Mouse (Mus musculus) fat pad, adult 2 months (tissue): Measurements from ENCODE around the gene Kcnq2.

Experiments
- DNase-seq: peaks from one replicate; pipeline ENCODE4 v3.0.0-alpha.2; 2011; ENCODE audit warnings: low read depth, low spot score; ENCODE audit errors: extremely low read depth

Kcnq2 gene

GRCm38 (mm10) chr2:181104111-181104510 is 31.0 kb downstream of the Kcnq2 start:
- no peak for DNase-seq

GRCm38 (mm10) chr2:181102161-181102560 is 32.9 kb downstream of the Kcnq2 start:
- DNase-seq = no peak

- no peak for DNase-seq
Observed at GRCm38 (mm10) chr2:181101626-181102025, 33.5 kb downstream of the Kcnq2 start.

- DNase-seq = no peak
Observed at GRCm38 (mm10) chr2:181100087-181100486, 35.0 kb downstream of the Kcnq2 start.

GRCm38 (mm10) chr2:181090123-181090522 is 45.0 kb downstream of the Kcnq2 start:
- no peak for DNase-seq

GRCm38 (mm10) chr2:181084997-181085396 is 50.1 kb downstream of the Kcnq2 start:
- no peak for DNase-seq

GRCm38 (mm10) chr2:181083945-181084344 is 51.2 kb downstream of the Kcnq2 start:
- DNase-seq = no peak

- no peak for DNase-seq
Observed at GRCm38 (mm10) chr2:181080886-181081285, 54.2 kb downstream of the Kcnq2 start.

- no peak for DNase-seq
Observed at GRCm38 (mm10) chr2:181079518-181079917, 55.6 kb downstream of the Kcnq2 start.

GRCm38 (mm10) chr2:181078908-181079307 is 56.2 kb downstream of the Kcnq2 start:
- DNase-seq = no peak

- DNase-seq = no peak
Observed at GRCm38 (mm10) chr2:181075501-181075900, 59.6 kb downstream of the Kcnq2 start.

GRCm38 (mm10) chr2:181072403-181072714 is 62.7 kb downstream of the Kcnq2 start:
- DNase-seq = no peak

GRCm38 (mm10) chr2:181071706-181072402 is 63.2 kb downstream of the Kcnq2 start:
- DNase-seq = no peak

GRCm38 (mm10) chr2:181070136-181070535 is 65.0 kb downstream of the Kcnq2 start:
- DNase-seq = no peak

- no peak for DNase-seq
Observed at GRCm38 (mm10) chr2:181068499-181068898, 66.6 kb downstream of the Kcnq2 start.

- DNase-seq = no peak
Observed at GRCm38 (mm10) chr2:181065827-181066226, 69.3 kb downstream of the Kcnq2 start.

- no peak for DNase-seq
Observed at GRCm38 (mm10) chr2:181060127-181060526, 75.0 kb downstream of the Kcnq2 start.

GRCm38 (mm10) chr2:181058193-181058592 is 76.9 kb downstream of the Kcnq2 start:
- no peak for DNase-seq

GRCm38 (mm10) chr2:181057341-181057740 is 77.8 kb downstream of the Kcnq2 start:
- DNase-seq = no peak

GRCm38 (mm10) chr2:181052171-181052570 is 82.9 kb downstream of the Kcnq2 start:
- no peak for DNase-seq

GRCm38 (mm10) chr2:181048986-181049385 is 86.1 kb downstream of the Kcnq2 start:
- DNase-seq = no peak

- DNase-seq = no peak
Observed at GRCm38 (mm10) chr2:181048252-181048945, 86.7 kb downstream of the Kcnq2 start.

GRCm38 (mm10) chr2:181044001-181044400 is 91.1 kb downstream of the Kcnq2 start:
- DNase-seq = no peak
